Mouse (Mus musculus) B cell, adult 2 months (primary cell): Measurements from ENCODE around the gene Gm17334.
A peak's percentile ranks its signal among the peaks of the same experiment; 100 is the strongest.

Experiments
- DNase-seq, 2 experiments: peaks; one replicate each; pipeline ENCODE4 v3.0.0; 2022

Gm17334 gene

GRCm38 (mm10) chr11:53737573-53737946, 35.4 kb downstream of the Gm17334 start:
- DNase-seq, result peak; percentile 74 to 77

GRCm38 (mm10) chr11:53736771-53737572, 36.0 kb downstream of the Gm17334 start:
- peak; percentile 79 for DNase-seq

- DNase-seq, result peak; percentile 71 to 74
These were observed 37.2 kb downstream of the Gm17334 start for GRCm38 (mm10) chr11:53735682-53736245.

GRCm38 (mm10) chr11:53734970-53735681, 37.9 kb downstream of the Gm17334 start:
- DNase-seq, result peak in 1 of 2 experiments; percentile 4

GRCm38 (mm10) chr11:53734431-53734830, 38.6 kb downstream of the Gm17334 start:
- DNase-seq, result no peak

GRCm38 (mm10) chr11:53733824-53734223, 39.2 kb downstream of the Gm17334 start:
- peak; percentile 20 to 24 for DNase-seq

GRCm38 (mm10) chr11:53732244-53732643, 40.7 kb downstream of the Gm17334 start:
- DNase-seq, result no peak

- DNase-seq, result no peak
These were observed 41.5 kb downstream of the Gm17334 start for GRCm38 (mm10) chr11:53731457-53731856.
